In genomic region chr16:35199721-35200431, GRCm38 (mm10) we compare ENCODE assay signal across 9 mouse cellular contexts. TPM values are rescaled to one million over a fixed set of nuclear protein-coding genes. Genes with fewer than 3 reads are reported as not detected.
DNase-seq lines count a peak whose midpoint lies in the region; ATAC-seq and TF ChIP-seq lines count a peak whose summit lies in the region.
"Had no signal": no experiment of that assay in that cellular context is flagged by ENCODE, and none has a peak within 500 bp of the region (broad histone marks: within the 10 kb centered on the region; RNA-seq: fewer than 3 reads in every experiment).

No protein-coding gene starts in this region.

- no peak overlapping the region for H3K9ac ChIP-seq in hindbrain, embryonic 13.5 days
- no peak overlapping the region for H3K9ac ChIP-seq in intestine, postnatal 0 days (ENCODE audit: low read depth, low read length)
- H3K9ac ChIP-seq: liver, embryonic 15.5 days had no signal

- no peaks in the 10 kb centered on the region for H3K27me3 ChIP-seq in hindbrain, embryonic 10.5 days (ENCODE audit: insufficient read depth, poor library complexity, severe bottlenecking)
- H3K27me3 ChIP-seq in hindbrain, embryonic 13.5 days: no peaks in the 10 kb centered on the region
- no peaks in the 10 kb centered on the region for H3K27me3 ChIP-seq in embryonic facial prominence, embryonic 10.5 days (replicated peaks; ENCODE audit: low read depth, poor library complexity, severe bottlenecking)
- H3K27me3 ChIP-seq in intestine, postnatal 0 days (replicated peaks; ENCODE audit: control insufficient read depth, insufficient read depth, low read length): no peaks in the 10 kb centered on the region
- H3K27me3 ChIP-seq: liver, embryonic 15.5 days had no signal

- ATAC-seq in hindbrain, embryonic 13.5 days (ENCODE audit: low FRiP score): no peak
- no peak for ATAC-seq in intestine, postnatal 0 days
- ATAC-seq: activated CD4-positive, CD25-positive, alpha-beta regulatory T cell, adult 4 months had no signal

- no peak overlapping the region for H3K4me2 ChIP-seq in hindbrain, embryonic 13.5 days
- no peak overlapping the region for H3K4me2 ChIP-seq in intestine, postnatal 0 days (replicated peaks; ENCODE audit: low read depth)
- H3K4me2 ChIP-seq: liver, embryonic 15.5 days had no signal

- no peaks in the 10 kb centered on the region for H3K9me3 ChIP-seq in hindbrain, embryonic 10.5 days
- H3K9me3 ChIP-seq in hindbrain, embryonic 13.5 days: no peaks in the 10 kb centered on the region
- H3K9me3 ChIP-seq in embryonic facial prominence, embryonic 10.5 days: no peaks in the 10 kb centered on the region
- no peaks in the 10 kb centered on the region for H3K9me3 ChIP-seq in intestine, postnatal 0 days (ENCODE audit: control insufficient read depth)
- H3K9me3 ChIP-seq: liver, embryonic 15.5 days had no signal

- peak; percentile 28 for DNase-seq in hindbrain, embryonic 10.5 days (ENCODE audit: low spot score)
- no peak for DNase-seq in embryonic facial prominence, embryonic 10.5 days (ENCODE audit: low spot score)
- DNase-seq in lung, postnatal 25 days (ENCODE audit: low spot score): peak; percentile 76
- no peak for DNase-seq in adrenal gland, postnatal 36 days
- no peak for DNase-seq in liver

- no peaks in the 10 kb centered on the region for H3K36me3 ChIP-seq in hindbrain, embryonic 10.5 days
- H3K36me3 ChIP-seq in hindbrain, embryonic 13.5 days: no peaks in the 10 kb centered on the region
- no peaks in the 10 kb centered on the region for H3K36me3 ChIP-seq in embryonic facial prominence, embryonic 10.5 days (replicated peaks)
- H3K36me3 ChIP-seq in intestine, postnatal 0 days (ENCODE audit: control insufficient read depth, insufficient read depth): no peaks in the 10 kb centered on the region
- H3K36me3 ChIP-seq: liver, embryonic 15.5 days had no signal

- 68% methylated on average over 6 of the region's 6 CpGs for WGBS in hindbrain, embryonic 10.5 days
- WGBS in hindbrain, embryonic 13.5 days: 71% methylated on average over 6 of the region's 6 CpGs
- WGBS in embryonic facial prominence, embryonic 10.5 days: 63% methylated on average over 6 of the region's 6 CpGs
- WGBS in intestine, postnatal 0 days: 44% methylated on average over 6 of the region's 6 CpGs

- peak overlapping the region; percentile 45 for H3K27ac ChIP-seq in hindbrain, embryonic 10.5 days
- H3K27ac ChIP-seq in hindbrain, embryonic 13.5 days: no peak overlapping the region
- H3K27ac ChIP-seq in embryonic facial prominence, embryonic 10.5 days (replicated peaks): peak overlapping the region; percentile 12
- H3K27ac ChIP-seq in intestine, postnatal 0 days (ENCODE audit: low read depth, low read length): no peak overlapping the region
- H3K27ac ChIP-seq: liver, embryonic 15.5 days had no signal

- peaks cover 11% of the 10 kb centered on the region for H3K4me1 ChIP-seq in hindbrain, embryonic 10.5 days (replicated peaks)
- H3K4me1 ChIP-seq in hindbrain, embryonic 13.5 days (replicated peaks): peaks cover 27% of the 10 kb centered on the region
- peaks cover 38% of the 10 kb centered on the region for H3K4me1 ChIP-seq in embryonic facial prominence, embryonic 10.5 days
- no peaks in the 10 kb centered on the region for H3K4me1 ChIP-seq in intestine, postnatal 0 days (replicated peaks; ENCODE audit: control insufficient read depth, insufficient read depth, low read length)
- H3K4me1 ChIP-seq: liver, embryonic 15.5 days had no signal

- no peak overlapping the region for H3K4me3 ChIP-seq in hindbrain, embryonic 10.5 days
- no peak overlapping the region for H3K4me3 ChIP-seq in hindbrain, embryonic 13.5 days
- H3K4me3 ChIP-seq in embryonic facial prominence, embryonic 10.5 days: no peak overlapping the region
- H3K4me3 ChIP-seq in intestine, postnatal 0 days (ENCODE audit: low read depth, low read length): no peak overlapping the region
- H3K4me3 ChIP-seq: liver, embryonic 15.5 days had no signal

- 0 out of 2 replicates have a peak, but pooled peaks have one; percentile 2 for TF ChIP-seq CTCF in intestine, postnatal 0 days (IDR thresholded peaks at IDR 0.05; ENCODE audit: low read depth)

RNA-seq across cellular contexts. Expression of gene Adcy5, which starts 45.2 kb away (rescaled TPM):
- 0.80 and 1.9 TPM in 2 replicates for polyA plus RNA-seq in hindbrain, embryonic 10.5 days (2016; fragmentation: Nextera tagmentation; extraction: Ambion mirVana)
- polyA plus RNA-seq in hindbrain, embryonic 13.5 days (2015; fragmentation: Nextera tagmentation; extraction: Ambion mirVana): 5.0 and 5.6 TPM in 2 replicates
- polyA plus RNA-seq in embryonic facial prominence, embryonic 10.5 days (2016; fragmentation: Nextera tagmentation; extraction: Ambion mirVana): 0.48 and 0.70 TPM in 2 replicates
- polyA plus RNA-seq in intestine, postnatal 0 days (2015; fragmentation: Nextera tagmentation; extraction: Ambion mirVana): 1.8 and 2.0 TPM in 2 replicates
- 10 to 100 TPM in 1 of 2 experiments, 1 to 10 TPM in 1; 7.8 to 13.9 TPM for total RNA-seq in adrenal gland, postnatal 36 days (2021)

Comparison
In these comparisons a context has a peak if more than half of its experiments do, and no peak if none do; other contexts are left out.
1. H3K27ac ChIP-seq: peak in hindbrain, embryonic 10.5 days (single experiment) and embryonic facial prominence, embryonic 10.5 days (single experiment); none in hindbrain, embryonic 13.5 days (single experiment) and intestine, postnatal 0 days (single experiment).
2. DNase-seq: peak in hindbrain, embryonic 10.5 days (single experiment) and lung, postnatal 25 days (single experiment); none in embryonic facial prominence, embryonic 10.5 days (single experiment), adrenal gland, postnatal 36 days (0 of 2) and liver (single experiment).